Mouse (Mus musculus) gastrocnemius, adult 2 months (tissue): ENCODE data around the gene Olfr1046. TPM values are rescaled to one million over a fixed set of nuclear protein-coding genes. Genes with fewer than 3 reads are reported as not detected.
"Not testable (repeated sequence)": the region's sequence is repeated elsewhere in the genome, so short reads cannot be mapped to it uniquely, and the experiment has no call there.

Source experiments
- DNase-seq: peaks from one replicate; pipeline ENCODE4 v3.0.0; 2022
- H3K27ac ChIP-seq: fragments of 200-600 bp; 2 replicates; pipeline ENCODE4 v1.8.1; 2022; ENCODE audit warnings: mild to moderate bottlenecking
- H3K4me3 ChIP-seq: fragments of 200-600 bp; 2 replicates; pipeline ENCODE4 v1.8.1; 2022; ENCODE audit warnings: mild to moderate bottlenecking, moderate library complexity
- CTCF ChIP-seq: fragments of 200-600 bp; IDR thresholded peaks from 2 replicates; pipeline ENCODE4 v1.8.1; 2022; ENCODE audit warnings: antibody characterized with exemption, mild to moderate bottlenecking, moderate library complexity
- intact Hi-C: fragments of 180-260 bp; cut with DNase I; formaldehyde crosslinking; loops from one replicate; pipeline ENCODE4 v1.15.1; 2025
- long read RNA-seq, 2 experiments: library from polyadenylated mRNA; stranded (forward); transcript quantifications; one replicate each; pipeline ENCODE4 v2.0.0; 2021
- total RNA-seq, 2 experiments: library from RNA; stranded (reverse); gene quantifications; 2 replicates each; pipeline ENCODE4 v1.2.3; 2021

The Olfr1046 gene
- total RNA-seq = not detected
- long read RNA-seq, experiment 1 = 0 reads
- long read RNA-seq, experiment 2 = 0 reads

DNA sequence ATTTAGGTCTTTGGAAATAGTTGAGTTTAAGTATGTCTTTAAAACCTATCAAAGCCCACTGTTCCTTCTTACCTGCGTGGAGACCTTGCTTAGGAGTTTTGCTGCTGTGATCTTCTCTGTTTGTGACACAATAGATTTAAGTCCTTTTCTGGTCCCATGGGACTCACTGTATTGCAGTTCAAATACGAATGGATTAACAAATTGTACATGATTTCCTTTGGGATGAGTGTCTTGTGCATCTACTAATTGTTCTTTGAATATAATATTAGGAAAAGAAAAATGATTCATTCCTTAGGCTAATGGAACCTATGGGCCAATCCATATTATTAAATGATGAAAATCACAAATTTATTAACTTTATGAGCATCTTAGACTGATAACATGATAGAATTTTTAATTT, at the start of gene Olfr1046:
TSS of gene Olfr1046 (minus strand) at position 101 of the 400 bp plus-strand sequence.
- Histone ChIP-seq H3K4me3 (no peak within 1 kb of the TSS), H3K27ac (no peak within 1 kb of the TSS)
- intact Hi-C loops = no loop called here
- DNase-seq = no peak
- TF ChIP-seq CTCF = no peak

DNA sequence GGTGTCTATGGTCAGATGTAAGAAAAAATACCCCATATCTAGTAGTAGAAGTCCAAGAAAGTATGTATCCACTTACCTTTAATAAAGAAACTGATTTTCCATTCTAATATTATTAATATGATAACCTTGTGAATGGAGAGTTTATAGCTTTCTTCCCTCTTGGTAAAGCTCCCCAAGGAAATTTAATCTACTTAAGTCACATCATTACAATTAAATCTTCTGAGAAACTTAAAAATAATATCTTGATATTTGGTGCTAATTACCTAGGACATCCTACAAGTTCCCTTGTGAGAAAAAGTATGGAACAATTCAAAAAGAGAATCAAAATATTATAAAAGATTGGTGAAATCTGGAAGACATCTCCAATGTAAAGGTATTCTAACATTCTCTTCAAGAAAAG, 39.1 kb upstream of the Olfr1046 start, which contains the start of gene Olfr1049:
TSS of gene Olfr1049 (minus strand) at position 101 of the 400 bp plus-strand sequence.
- H3K27ac ChIP-seq, DNase-seq, intact Hi-C loops, H3K4me3 ChIP-seq: not testable (repeated sequence)

- DNase-seq = no peak
Measured at GRCm38 (mm10) chr2:86240189-86240588, 21.1 kb upstream of the Olfr1046 start, which contains the start of gene Olfr1048. Olfr1048 (minus strand) TSS chr2:86240289.

DNA sequence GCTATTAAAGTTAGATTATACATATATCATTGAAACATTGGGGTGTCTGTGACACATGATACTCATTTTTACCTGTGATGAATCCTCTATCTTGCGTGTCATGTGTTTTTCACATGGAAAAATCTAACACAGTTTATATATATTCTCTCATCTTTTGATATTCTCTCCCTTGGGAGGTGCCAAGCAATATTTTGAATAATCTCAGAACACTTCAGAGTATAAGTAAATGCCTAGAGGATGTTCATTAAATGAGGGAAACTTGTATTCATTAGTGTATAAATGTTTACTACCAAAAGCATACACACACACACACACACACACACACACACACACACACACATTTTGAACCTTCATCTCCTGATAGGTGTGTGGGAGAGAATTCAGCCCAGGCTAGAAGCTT, 12.2 kb upstream of the Olfr1046 start, which contains the start of gene Olfr1047:
TSS of gene Olfr1047 (minus strand) at position 101 of the 400 bp plus-strand sequence.
- TF ChIP-seq CTCF = no peak
- intact Hi-C loops = no loop called here

More at GRCm38 (mm10) chr2:86240189-86240588, 21.1 kb upstream of the Olfr1046 start, which contains the start of gene Olfr1048:
- H3K27ac ChIP-seq = no peak within 1 kb of the TSS
- intact Hi-C loops = no loop called here
- no peak within 1 kb of the TSS for H3K4me3 ChIP-seq
- TF ChIP-seq CTCF = no peak

DNA sequence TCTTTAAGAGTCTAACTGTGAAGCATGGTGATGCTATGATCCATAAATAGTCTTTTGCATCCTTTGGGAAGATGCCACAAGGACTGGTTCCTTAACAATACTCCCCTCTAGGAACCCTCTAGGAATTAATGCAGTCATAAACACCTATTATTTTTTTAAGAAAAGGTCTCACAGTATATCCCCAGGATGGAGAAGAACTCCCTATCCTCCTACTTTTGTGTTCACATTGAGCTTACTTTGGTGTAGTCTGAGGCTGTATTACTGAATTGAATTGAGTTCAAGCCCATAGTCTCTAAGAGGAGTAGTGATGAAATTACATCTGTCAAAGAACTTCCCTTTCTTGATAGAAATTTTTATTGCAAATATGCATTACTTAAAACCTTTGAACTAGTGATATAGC, 16.2 kb downstream of the Olfr1046 start, which contains the start of gene Olfr1045:
TSS of gene Olfr1045 (minus strand) at position 101 of the 400 bp plus-strand sequence.
- no peak within 1 kb of the TSS for H3K27ac ChIP-seq
- TF ChIP-seq CTCF = no peak
- intact Hi-C loops = no loop called here
- no peak for DNase-seq
- no peak within 1 kb of the TSS for H3K4me3 ChIP-seq

More for the DNA sequence above, 12.2 kb upstream of the Olfr1046 start, which contains the start of gene Olfr1047:
- Histone ChIP-seq H3K4me3 (no peak within 1 kb of the TSS), H3K27ac (no peak within 1 kb of the TSS)
- DNase-seq = no peak

DNA sequence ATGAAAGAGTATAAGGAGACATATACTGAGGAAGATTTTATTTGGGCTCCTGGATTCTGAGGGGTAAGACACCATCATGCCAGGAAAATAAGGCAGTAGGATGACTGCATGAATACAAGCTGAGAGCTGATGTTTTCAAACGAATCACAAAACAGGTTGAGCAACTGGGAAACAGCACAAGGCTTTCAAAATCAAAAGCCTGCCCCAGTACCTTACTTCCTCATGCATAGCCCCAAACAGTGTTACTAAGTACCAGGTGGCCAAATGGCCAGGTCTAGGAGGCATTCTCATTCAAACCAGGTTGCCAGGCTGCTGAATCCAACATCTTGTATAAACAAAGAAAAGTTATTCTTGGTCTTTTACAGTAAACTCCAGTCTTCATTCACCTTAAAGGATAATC, 23.3 kb downstream of the Olfr1046 start:
- intact Hi-C loops = no loop called here
- no peak for TF ChIP-seq CTCF
- Histone ChIP-seq H3K27ac (no peak overlapping the region), H3K4me3 (no peak overlapping the region)
- no peak for DNase-seq

GRCm38 (mm10) chr2:86185583-86185982, 33.5 kb downstream of the Olfr1046 start, which contains the start of gene Olfr52:
Olfr52 (minus strand) TSS chr2:86185683.
- DNase-seq = no peak
- no peak within 1 kb of the TSS for H3K4me3 ChIP-seq
- intact Hi-C loops = no loop called here
- no peak within 1 kb of the TSS for H3K27ac ChIP-seq
- no peak for TF ChIP-seq CTCF

DNA sequence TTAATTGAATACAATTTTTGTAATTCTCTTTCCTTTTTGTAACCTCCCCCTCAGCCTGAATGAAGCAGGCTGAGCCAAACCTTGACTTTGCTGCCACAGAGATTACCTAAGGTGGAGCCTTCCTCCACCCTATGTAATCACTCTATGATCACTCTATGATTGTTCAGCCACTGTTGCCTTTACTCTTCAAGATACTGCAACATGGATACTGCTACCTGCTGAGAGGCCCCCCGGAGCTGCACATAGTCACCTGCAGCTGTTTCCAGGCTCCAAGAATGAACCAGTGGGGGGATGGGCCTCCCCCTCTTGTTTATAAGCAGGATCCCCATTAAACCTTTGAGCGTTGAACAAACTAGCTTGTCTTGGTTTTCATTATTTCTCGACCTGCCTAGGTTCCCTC, 39.2 kb downstream of the Olfr1046 start:
- H3K27ac ChIP-seq = no peak overlapping the region
- intact Hi-C loops = no loop called here
- TF ChIP-seq CTCF = no peak
- DNase-seq = no peak
- no peak overlapping the region for H3K4me3 ChIP-seq

DNA sequence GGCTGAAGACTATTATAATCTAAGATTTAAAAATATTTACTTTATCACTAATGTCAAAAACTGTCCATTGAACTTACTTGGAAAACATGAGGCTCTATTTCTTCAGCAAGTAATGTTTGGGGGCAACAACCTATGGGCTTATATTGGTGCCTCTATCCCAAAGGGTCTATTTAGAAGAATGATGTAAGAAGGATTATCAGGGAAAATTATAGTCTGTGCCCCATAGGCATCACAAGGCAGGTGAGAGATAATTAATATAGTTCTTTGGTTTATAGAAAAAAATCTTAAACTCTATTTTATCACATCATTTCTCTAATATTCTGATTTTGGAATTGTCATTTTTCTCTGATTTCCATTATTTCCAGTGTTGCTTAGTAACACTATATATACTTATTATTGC, 41.4 kb downstream of the Olfr1046 start, which contains the start of gene Olfr1044:
TSS of gene Olfr1044 (minus strand) at position 101 of the 400 bp plus-strand sequence.
- DNase-seq = no peak
- TF ChIP-seq CTCF = no peak
- Histone ChIP-seq H3K27ac (no peak within 1 kb of the TSS), H3K4me3 (no peak within 1 kb of the TSS)
- intact Hi-C loops = no loop called here

- intact Hi-C loops, H3K4me3 ChIP-seq, H3K27ac ChIP-seq, DNase-seq: not testable (repeated sequence)
Measured at GRCm38 (mm10) chr2:86175422-86175821, 43.7 kb downstream of the Olfr1046 start.

GRCm38 (mm10) chr2:86167422-86167821, 51.7 kb downstream of the Olfr1046 start, which contains the start of gene Olfr1043:
Olfr1043 (minus strand) TSS chr2:86167522.
- intact Hi-C loops = no loop called here
- no peak for DNase-seq
- Histone ChIP-seq H3K27ac (no peak within 1 kb of the TSS), H3K4me3 (no peak within 1 kb of the TSS)
- TF ChIP-seq CTCF = no peak

Other genes starting within 250 kb of the Olfr1046 start
- not detected for gene Olfr1029, start 245.4 kb downstream of the Olfr1046 start, total RNA-seq
- not detected for gene Olfr1030, start 240.0 kb downstream of the Olfr1046 start, total RNA-seq
- not detected for gene Olfr1031, start 229.0 kb downstream of the Olfr1046 start, total RNA-seq
- not detected for gene Olfr1032, start 213.8 kb downstream of the Olfr1046 start, total RNA-seq
- under 1 TPM in 1 of 2 experiments, not detected in 1; 0.14 TPM for gene Olfr1033, start 198.7 kb downstream of the Olfr1046 start, total RNA-seq
- not detected for gene Olfr1034, start 173.5 kb downstream of the Olfr1046 start, total RNA-seq
- not detected for gene Olfr1036, start 145.3 kb downstream of the Olfr1046 start, total RNA-seq
- gene Olfr1037, start 131.9 kb downstream of the Olfr1046 start, total RNA-seq = not detected
- gene Olfr1039, start 83.4 kb downstream of the Olfr1046 start, total RNA-seq = not detected
- gene Olfr1040, start 72.6 kb downstream of the Olfr1046 start, total RNA-seq = not detected
- not detected for gene Olfr1042, start 57.5 kb downstream of the Olfr1046 start, total RNA-seq
- gene Olfr1043, start 51.8 kb downstream of the Olfr1046 start, total RNA-seq = not detected
- gene Olfr1044, start 41.5 kb downstream of the Olfr1046 start, total RNA-seq = not detected
- not detected for gene Olfr52, start 33.6 kb downstream of the Olfr1046 start, total RNA-seq
- gene Olfr1045, start 16.3 kb downstream of the Olfr1046 start, total RNA-seq = not detected
- gene Olfr1047, start 12.1 kb upstream of the Olfr1046 start, total RNA-seq = not detected
- gene Olfr1048, start 21.0 kb upstream of the Olfr1046 start, total RNA-seq = not detected
- gene Olfr1049, start 39.0 kb upstream of the Olfr1046 start, total RNA-seq = not detected
- not detected for gene Olfr1051, start 59.8 kb upstream of the Olfr1046 start, total RNA-seq
- gene Olfr1052, start 73.1 kb upstream of the Olfr1046 start, total RNA-seq = not detected
- gene Olfr1053, start 96.0 kb upstream of the Olfr1046 start, total RNA-seq = not detected
- gene Olfr1054, start 116.1 kb upstream of the Olfr1046 start, total RNA-seq = not detected
- gene Olfr1055, start 131.0 kb upstream of the Olfr1046 start, total RNA-seq = not detected
- not detected for gene Olfr1056, start 143.2 kb upstream of the Olfr1046 start, total RNA-seq
- not detected for gene Olfr1057, start 159.1 kb upstream of the Olfr1046 start, total RNA-seq
- not detected for gene Olfr1058, start 169.2 kb upstream of the Olfr1046 start, total RNA-seq
- not detected for gene Olfr1061, start 194.7 kb upstream of the Olfr1046 start, total RNA-seq
- not detected for gene Olfr1062, start 207.4 kb upstream of the Olfr1046 start, total RNA-seq
- not detected for gene Olfr1065, start 231.3 kb upstream of the Olfr1046 start, total RNA-seq
- gene Olfr1066, start 237.0 kb upstream of the Olfr1046 start, total RNA-seq = not detected